21 mouse cellular contexts compared by ENCODE assay signal in genomic region chr15:81057736-81058135, GRCm38 (mm10).
"Had no signal": no experiment of that assay in that cellular context is flagged by ENCODE, and none has a peak within 500 bp of the region (broad histone marks: within the 10 kb centered on the region; RNA-seq: fewer than 3 reads in every experiment).

No protein-coding gene starts in this region.

- H3K9ac ChIP-seq: liver, embryonic 15.5 days; liver, postnatal 0 days; lung, embryonic 15.5 days; midbrain, embryonic 12.5 days; neural tube, embryonic 13.5 days; neural tube, embryonic 15.5 days; stomach, embryonic 15.5 days had no signal

- H3K4me2 ChIP-seq: liver, embryonic 15.5 days; lung, embryonic 15.5 days; midbrain, embryonic 12.5 days; neural tube, embryonic 13.5 days; neural tube, embryonic 15.5 days; stomach, embryonic 15.5 days had no signal

- H3K9me3 ChIP-seq: liver, embryonic 15.5 days; lung, embryonic 15.5 days; midbrain, embryonic 10.5 days; midbrain, embryonic 12.5 days; neural tube, embryonic 13.5 days; neural tube, embryonic 15.5 days; stomach, embryonic 15.5 days had no signal

- H3K27me3 ChIP-seq: liver, embryonic 15.5 days; lung, embryonic 15.5 days; midbrain, embryonic 12.5 days; neural tube, embryonic 13.5 days; neural tube, embryonic 15.5 days; stomach, embryonic 15.5 days had no signal

- H3K27ac ChIP-seq: liver, embryonic 15.5 days; lung, embryonic 15.5 days; midbrain, embryonic 10.5 days; midbrain, embryonic 12.5 days; neural tube, embryonic 13.5 days; neural tube, embryonic 15.5 days; stomach, embryonic 15.5 days had no signal

- H3K4me3 ChIP-seq: liver, embryonic 15.5 days; lung, embryonic 15.5 days; midbrain, embryonic 10.5 days; midbrain, embryonic 12.5 days; myocyte; neural tube, embryonic 13.5 days; neural tube, embryonic 15.5 days; stomach, embryonic 15.5 days had no signal

- H3K36me3 ChIP-seq: liver, embryonic 15.5 days; lung, embryonic 15.5 days; midbrain, embryonic 10.5 days; midbrain, embryonic 12.5 days; neural tube, embryonic 13.5 days; neural tube, embryonic 15.5 days; stomach, embryonic 15.5 days had no signal

- ATAC-seq: liver, postnatal 0 days; lung, postnatal 0 days; midbrain, embryonic 16.5 days had no signal

- DNase-seq: liver, postnatal 0 days; lung, adult 2 months; lung, postnatal 4 days; midbrain, embryonic 14.5 days; retina, postnatal 1 day; right cerebral cortex, adult 18-20 months; right cerebral cortex, postnatal 25 days; right cerebral cortex, postnatal 4 days; thymus, adult 2 months; thymus, postnatal 25 days; thymus, postnatal 4 days had no signal
